Mouse (Mus musculus): ENCODE data around the gene Gm10842. TPM values are rescaled to one million over a fixed set of nuclear protein-coding genes. Genes with fewer than 3 reads are reported as not detected.

Gm10842 gene
- total RNA-seq, 2 experiments from 2014 or later, result not detected

DNA sequence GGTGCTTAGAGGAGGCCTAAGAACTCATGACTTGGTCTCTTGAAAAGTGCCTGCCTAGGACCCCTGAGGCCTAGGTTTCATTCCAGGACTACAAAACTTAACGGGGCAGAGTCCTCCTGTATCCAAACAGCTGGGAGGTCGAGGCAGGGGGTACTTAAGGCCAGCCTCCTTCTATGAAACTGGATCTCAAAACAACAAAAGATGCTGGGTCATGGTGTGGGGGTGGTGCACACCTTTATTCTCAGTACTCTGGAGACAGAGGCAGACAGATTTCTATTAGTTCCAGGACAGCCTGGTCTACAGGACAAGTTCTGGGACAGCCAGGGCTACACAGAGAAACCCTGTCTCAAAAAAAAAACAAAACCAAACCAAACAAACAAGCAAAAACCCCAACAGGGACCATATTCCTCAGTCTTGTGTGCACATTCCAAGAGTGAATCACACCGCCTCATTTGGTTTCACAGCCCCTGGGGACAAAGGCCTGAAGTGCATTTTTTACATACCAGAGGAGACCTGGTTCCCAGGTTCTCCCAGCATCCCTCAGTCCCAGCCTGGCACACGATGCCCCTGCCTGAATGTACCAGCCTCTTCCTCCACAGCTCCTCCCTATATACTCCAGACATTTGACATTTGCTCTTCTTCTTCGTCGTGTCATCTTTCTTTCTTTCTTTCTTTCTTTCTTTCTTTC, 13.1 kb downstream of the Gm10842 start:
- H3K4me3 ChIP-seq, result no peak overlapping the region
- DNase-seq (ENCODE audit: low spot score in 2 of 2), result no peak
- TF ChIP-seq CTCF (conservative IDR thresholded peaks at IDR 0.05), result no peak
- no peak overlapping the region for H3K27ac ChIP-seq

DNA sequence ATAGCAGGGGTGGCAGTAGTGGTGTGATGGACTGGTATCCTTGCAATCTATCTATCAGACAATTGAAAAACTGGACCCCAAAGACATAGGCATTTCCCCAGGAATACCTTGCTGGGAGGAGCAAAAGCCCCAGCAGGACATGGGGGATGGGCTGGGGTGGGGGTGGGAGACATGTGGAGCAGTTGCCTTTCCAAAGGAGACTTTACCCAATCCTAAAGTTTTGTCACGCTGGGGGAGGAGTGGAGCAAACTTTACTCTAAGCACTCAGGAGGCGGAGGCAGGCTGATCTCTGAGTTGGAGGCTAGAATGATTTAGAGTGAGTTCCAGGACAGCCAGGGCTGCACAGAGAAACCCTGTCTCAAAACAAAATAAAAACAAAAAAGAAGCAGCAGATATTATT, 14.7 kb downstream of the Gm10842 start:
- TF ChIP-seq CTCF (conservative IDR thresholded peaks at IDR 0.05), result no peak
- Histone ChIP-seq H3K4me3 (no peak overlapping the region), H3K27ac (no peak overlapping the region)
- no peak for DNase-seq (ENCODE audit: low spot score in 2 of 2)

DNA sequence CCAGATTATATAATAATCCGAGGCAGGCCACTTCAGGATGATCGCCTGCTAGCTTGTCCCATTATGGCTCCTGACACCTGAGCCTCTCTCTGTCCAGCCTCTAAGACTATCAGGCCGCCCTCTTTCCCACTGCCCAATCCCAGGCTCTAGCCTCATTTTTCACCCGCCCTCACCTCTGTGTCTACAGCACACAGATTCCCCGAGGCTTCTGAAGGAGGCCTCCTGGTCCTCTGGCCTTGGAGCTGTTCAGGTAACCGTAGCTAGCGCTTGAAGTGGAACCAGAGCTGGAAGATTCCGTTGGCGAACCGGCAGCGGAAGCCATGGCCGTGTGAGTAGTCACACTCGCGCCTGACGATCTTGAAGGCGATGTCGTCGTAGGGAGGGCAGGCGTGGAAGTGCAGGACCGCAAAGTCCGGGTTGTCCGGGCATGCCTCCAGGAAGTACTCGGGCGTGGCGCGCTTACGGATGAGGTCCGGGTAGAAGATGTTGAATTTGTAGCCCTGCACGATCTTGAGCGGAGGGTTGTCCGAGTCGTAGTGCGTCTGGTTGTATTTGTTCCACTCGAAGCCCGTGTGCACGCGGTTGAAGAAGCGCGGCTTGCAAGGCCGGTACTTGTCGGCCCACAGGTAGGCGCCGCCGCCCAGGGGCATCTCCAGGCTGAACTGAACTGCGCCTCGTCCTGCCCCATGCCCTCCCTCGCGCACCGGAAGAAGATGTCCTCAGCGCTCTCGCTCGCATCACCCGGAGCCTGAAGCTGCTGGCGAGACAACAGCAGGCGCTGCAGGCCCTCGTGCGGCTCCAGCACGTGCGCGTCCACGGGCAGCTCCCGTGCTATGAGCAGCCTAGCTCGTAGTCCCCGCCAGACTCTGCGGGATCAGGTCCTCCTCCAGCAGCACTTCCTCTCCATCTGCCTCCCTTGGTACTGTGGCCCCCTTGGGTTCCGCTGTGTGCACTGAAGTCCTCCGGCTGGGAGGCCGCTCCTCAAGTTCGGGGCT, 18.1 kb downstream of the Gm10842 start:
- no peak overlapping the region for H3K4me3 ChIP-seq
- TF ChIP-seq CTCF (conservative IDR thresholded peaks at IDR 0.05), result no peak
- no peak for DNase-seq (ENCODE audit: low spot score in 2 of 2)

DNA sequence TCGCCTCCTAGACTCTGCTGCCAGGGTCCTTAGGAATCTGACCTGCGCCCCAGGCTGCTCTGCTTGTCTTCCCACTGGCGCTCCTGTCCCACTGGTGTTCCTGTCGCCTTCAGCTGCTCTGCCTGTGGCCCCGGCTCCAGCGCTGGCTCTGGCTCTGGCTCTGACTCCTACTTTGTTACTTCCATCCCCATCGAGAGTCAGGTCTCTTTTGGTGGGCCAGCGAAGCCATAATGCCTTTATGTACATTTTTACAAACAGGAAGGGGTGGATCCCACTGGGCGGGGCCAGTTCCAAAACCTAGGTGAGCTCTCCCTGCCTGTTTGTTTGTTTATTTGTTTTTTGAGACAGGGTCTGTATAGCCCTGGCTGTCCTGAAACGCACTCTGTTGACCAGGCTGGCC, 20.1 kb downstream of the Gm10842 start:
- TF ChIP-seq CTCF (conservative IDR thresholded peaks at IDR 0.05), result no peak
- Histone ChIP-seq H3K4me3 (no peak overlapping the region), H3K27ac (no peak overlapping the region)
- no peak for DNase-seq (ENCODE audit: low spot score in 2 of 2)

More for the DNA sequence above, 18.1 kb downstream of the Gm10842 start:
- H3K27ac ChIP-seq, result no peak overlapping the region

DNA sequence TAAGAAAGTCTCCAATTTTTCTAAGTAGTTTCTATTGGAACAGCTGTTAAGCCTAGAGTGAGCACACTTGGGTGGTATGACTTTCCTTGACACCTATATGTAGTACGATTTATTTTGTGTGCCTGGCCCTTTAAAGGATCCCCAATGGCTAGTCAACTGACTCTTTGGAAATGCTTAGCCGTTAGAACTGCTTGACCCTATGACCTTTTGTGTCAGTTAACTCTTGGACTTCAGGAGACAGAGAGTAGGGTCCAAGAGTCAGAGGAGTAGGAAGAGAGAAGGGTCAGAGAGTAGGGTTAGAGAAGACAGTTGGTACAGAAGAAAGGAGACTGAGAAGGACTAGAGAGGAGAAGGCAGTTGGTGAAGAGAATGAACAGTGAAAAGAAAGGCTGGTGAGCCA, 31.8 kb downstream of the Gm10842 start, which contains the start of gene Tlk2:
Gene Tlk2 (plus strand): TSS at position 292 of the 400 bp plus-strand sequence.
- DNase-seq (ENCODE audit: low spot score in 2 of 2), result no peak
- Histone ChIP-seq H3K4me3 (no peak within 1 kb of the TSS), H3K27ac (no peak within 1 kb of the TSS)
- no peak for TF ChIP-seq CTCF (conservative IDR thresholded peaks at IDR 0.05)

DNA sequence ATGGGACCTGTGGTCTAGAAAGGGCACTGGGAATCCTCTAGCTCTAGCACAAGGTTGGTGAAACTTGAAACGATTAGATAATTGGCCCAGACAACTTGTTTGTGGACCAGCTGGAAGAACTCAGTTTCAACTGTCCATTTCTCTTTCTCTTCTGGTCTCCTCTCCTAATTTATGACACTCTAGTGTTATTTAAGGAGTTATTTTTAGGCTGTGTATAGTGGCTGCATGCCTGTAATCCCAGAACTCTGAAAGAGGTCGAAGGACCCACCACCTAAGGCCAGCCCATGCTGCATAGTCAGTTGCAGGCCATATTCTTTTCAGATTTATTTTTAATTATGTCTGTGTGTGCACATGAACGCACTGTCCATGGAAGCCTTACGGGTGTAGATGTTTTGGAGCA, 32.8 kb downstream of the Gm10842 start:
- TF ChIP-seq CTCF (conservative IDR thresholded peaks at IDR 0.05), result no peak
- Histone ChIP-seq H3K27ac (no peak overlapping the region), H3K4me3 (no peak overlapping the region)
- DNase-seq (ENCODE audit: low spot score in 2 of 2), result no peak

DNA sequence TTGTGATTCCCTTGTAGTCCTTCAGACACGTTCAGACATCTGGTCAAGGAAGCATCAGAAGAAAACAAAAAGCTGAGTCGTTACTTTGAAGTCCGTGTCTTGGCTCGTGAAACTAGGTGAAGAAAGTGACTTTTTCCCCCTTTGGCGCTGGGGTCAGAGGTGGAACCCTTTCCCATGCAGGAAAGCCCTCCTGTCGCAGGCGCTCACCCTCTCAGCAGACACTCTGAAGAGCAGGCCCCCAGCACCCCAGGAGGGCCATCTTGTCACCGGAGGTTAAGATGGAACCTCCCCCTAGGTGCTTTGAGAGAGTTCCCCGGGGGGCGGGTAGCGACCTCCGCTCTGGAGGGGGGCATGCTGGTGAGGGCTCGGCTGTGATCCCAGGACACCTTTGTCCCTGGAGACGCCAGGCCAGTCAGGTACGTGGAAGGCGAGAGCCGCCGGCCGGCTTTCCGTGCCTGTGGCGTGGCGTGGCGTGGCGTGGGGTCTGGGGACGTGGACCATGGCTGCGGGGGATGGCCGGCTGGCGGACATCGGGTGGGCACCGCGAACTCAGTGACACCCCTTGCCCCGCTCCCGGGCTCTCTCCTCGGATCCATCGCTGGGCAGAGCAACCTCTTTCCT, 33.9 kb downstream of the Gm10842 start:
- DNase-seq (ENCODE audit: low spot score in 2 of 2), result peak in 1 of 2 experiments; percentile 20
- no peak for TF ChIP-seq CTCF (conservative IDR thresholded peaks at IDR 0.05)
- H3K4me3 ChIP-seq, result peak overlapping the region; percentile 89
- H3K27ac ChIP-seq, result peak overlapping the region; percentile 95

DNA sequence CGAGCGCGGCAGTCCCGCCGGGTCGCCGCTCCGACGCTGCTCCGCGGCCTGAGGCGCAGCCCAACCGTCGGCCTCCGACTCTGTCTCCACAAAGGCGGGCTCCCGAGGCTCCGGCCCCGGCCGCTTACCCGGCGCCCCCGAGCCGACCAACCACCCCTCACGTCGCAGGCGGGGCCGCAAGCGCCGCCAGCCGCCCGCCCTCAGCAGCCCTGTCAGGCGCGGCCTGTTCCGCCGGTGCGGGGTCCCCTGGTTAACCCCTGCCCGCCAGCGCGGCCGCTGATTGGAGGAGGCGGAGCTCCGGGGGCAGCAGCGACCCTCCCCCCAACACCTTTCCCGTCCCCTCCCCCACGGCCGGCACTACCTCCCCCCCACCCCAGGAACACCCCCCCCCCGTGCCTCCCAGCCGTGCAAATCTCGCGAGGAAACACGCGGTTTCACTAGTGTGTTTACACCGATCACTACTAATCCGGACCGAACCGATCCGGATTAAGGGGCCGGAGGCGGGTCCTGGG, 34.5 kb downstream of the Gm10842 start:
- peak; percentile 86 to 90 for DNase-seq (ENCODE audit: low spot score in 2 of 2)
- TF ChIP-seq CTCF (conservative IDR thresholded peaks at IDR 0.05), result no peak

DNA sequence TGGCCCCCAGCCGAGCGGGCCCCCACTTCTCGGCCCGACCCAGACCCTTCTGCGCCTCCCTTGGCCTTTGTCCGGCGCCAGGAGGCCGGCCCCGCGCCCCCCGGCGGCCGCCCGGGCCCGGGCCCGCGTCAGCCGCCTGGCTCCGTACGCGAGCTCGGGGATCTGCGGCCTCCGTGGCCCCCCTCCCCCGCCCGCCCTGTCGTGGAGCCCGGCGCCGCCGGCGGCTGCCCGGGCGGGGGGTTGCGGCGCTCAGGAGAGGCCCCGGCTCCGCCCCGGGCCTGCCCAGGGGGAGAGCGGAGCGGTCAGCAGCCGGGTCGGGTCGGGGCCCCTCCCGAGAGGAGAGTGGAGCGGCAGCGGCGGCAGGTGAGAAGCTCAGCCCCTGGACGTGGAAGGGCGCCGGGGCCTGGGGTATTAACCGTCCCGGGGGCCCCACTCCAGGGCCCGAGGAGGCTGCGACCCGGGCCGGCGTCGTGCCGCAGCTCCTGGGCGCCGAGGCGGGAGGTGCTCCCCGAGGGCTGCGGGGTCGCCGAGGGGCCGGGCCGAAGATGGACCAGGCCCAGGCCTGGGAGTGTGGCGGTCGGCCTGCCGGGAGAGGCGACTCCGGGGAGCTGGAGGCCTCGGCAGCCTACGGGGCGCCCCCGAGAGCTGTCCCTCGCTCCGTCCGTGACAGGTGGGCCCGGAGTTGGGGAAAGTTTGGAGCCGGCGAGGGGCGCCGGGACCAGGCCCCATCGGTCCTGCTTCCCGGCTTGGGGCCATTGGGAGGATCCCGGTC, 35.2 kb downstream of the Gm10842 start:
- peak in 1 of 2 experiments; percentile 11 for DNase-seq (ENCODE audit: low spot score in 2 of 2)
- Histone ChIP-seq H3K27ac (peak overlapping the region; percentile 95), H3K4me3 (peak overlapping the region; percentile 89)
- no peak for TF ChIP-seq CTCF (conservative IDR thresholded peaks at IDR 0.05)

More for the DNA sequence above, 34.5 kb downstream of the Gm10842 start:
- Histone ChIP-seq H3K4me3 (peak overlapping the region; percentile 89), H3K27ac (peak overlapping the region; percentile 95)

DNA sequence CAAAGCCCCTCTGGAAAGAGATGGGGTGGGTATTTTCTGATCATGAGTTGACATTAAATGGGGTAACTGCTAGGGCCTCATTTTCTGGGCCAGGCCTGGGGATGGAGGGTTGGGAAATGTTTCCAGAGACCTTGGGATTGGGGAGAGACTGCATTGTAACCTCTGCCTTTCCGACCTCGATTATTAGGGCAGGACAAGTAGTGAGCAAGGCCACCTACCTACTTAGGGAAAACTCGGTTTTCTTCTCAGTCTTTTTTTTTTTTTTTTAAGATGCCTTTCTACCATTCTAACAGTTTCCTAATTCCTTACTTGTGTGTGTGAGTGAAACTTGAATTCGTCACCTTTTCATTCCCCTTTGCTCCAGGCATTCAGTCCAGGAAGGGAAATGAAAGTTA, 35.8 kb downstream of the Gm10842 start:
- DNase-seq (ENCODE audit: low spot score in 2 of 2), result no peak
- H3K4me3 ChIP-seq, result peak overlapping the region; percentile 89
- no peak for TF ChIP-seq CTCF (conservative IDR thresholded peaks at IDR 0.05)
- H3K27ac ChIP-seq, result peak overlapping the region; percentile 95

DNA sequence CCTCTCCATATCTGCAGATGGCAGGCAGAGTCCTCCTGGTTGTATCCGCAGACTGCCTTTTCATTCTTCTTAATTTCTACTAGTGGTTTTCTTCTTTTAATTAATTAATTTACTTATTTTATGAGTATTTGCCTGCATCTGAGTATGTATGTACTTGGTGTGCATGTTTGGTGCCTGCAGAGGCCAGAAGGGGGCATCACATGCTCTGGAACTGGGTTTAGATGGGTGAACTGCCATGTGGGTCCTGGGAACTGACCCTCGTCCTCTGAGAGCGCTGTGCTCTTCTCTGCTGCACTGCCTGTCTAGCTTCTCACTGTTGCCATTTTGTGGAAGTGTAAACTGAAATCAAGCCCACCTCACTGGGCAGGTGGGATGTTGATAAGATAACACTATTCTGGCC, 38.0 kb downstream of the Gm10842 start:
- TF ChIP-seq CTCF (conservative IDR thresholded peaks at IDR 0.05), result peak; percentile 60
- no peak for DNase-seq (ENCODE audit: low spot score in 2 of 2)
- H3K4me3 ChIP-seq, result no peak overlapping the region
- no peak overlapping the region for H3K27ac ChIP-seq

DNA sequence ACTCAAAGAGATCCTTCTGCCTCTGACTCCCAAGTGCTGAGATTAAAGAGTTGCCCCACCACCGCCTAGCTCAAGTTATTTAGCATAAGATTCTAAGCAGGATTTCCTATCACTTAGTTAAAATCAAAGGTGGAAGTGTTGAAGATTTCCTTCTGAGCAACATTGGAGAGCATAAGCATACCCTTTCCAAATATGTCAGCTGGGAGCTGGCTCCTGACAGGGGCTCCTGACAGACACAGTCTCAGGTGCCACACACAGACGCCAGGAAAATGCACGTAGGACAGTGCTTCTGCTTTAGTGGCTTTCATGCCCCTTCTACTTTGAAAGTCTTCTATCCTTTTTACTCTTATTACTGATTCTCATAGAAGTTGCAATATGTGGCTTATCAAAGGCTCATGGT, 45.5 kb downstream of the Gm10842 start:
- DNase-seq (ENCODE audit: low spot score in 2 of 2), result no peak
- no peak for TF ChIP-seq CTCF (conservative IDR thresholded peaks at IDR 0.05)
- Histone ChIP-seq H3K27ac (no peak overlapping the region), H3K4me3 (no peak overlapping the region)

Other genes starting within 250 kb of the Gm10842 start
- gene Efcab3, start 83.3 kb upstream of the Gm10842 start, total RNA-seq (2021), result not detected
- gene Mettl2, start 20.5 kb upstream of the Gm10842 start, total RNA-seq (2021), result 10 to 100 TPM; 16.8 to 16.9 TPM
- 10 to 100 TPM; 47.9 to 50.9 TPM for gene Tlk2, start 31.9 kb downstream of the Gm10842 start, total RNA-seq (2021)
- gene Mrc2, start 145.8 kb downstream of the Gm10842 start, total RNA-seq (2021), result 1 to 10 TPM; 4.1 to 5.7 TPM